Mouse (Mus musculus): Measurements from ENCODE around the gene Aig1. TPM values are rescaled to one million over a fixed set of nuclear protein-coding genes. Genes with fewer than 3 reads are reported as not detected.
"Not testable (repeated sequence)": the region's sequence is repeated elsewhere in the genome, so short reads cannot be mapped to it uniquely, and the experiment has no call there.

The Aig1 gene
- 10 to 100 TPM; 23.7 to 24.6 TPM for total RNA-seq (2021)
- long read RNA-seq, experiment 1, transcript Aig1-205 (6 exons, 1,554 nt) = major isoform, 45 of 54 reads
- long read RNA-seq, experiment 1, partial matches to known transcripts = 1 of 54 reads
- long read RNA-seq, experiment 1, other reads (novel, unspliced or antisense) = 4 of 54 reads
- long read RNA-seq, experiment 2, transcript Aig1-205 (6 exons, 1,554 nt) = major isoform, 19 of 22 reads
- long read RNA-seq, experiment 2, partial matches to known transcripts = 0 of 22 reads
- long read RNA-seq, experiment 2, other reads (novel, unspliced or antisense) = 3 of 22 reads

DNA sequence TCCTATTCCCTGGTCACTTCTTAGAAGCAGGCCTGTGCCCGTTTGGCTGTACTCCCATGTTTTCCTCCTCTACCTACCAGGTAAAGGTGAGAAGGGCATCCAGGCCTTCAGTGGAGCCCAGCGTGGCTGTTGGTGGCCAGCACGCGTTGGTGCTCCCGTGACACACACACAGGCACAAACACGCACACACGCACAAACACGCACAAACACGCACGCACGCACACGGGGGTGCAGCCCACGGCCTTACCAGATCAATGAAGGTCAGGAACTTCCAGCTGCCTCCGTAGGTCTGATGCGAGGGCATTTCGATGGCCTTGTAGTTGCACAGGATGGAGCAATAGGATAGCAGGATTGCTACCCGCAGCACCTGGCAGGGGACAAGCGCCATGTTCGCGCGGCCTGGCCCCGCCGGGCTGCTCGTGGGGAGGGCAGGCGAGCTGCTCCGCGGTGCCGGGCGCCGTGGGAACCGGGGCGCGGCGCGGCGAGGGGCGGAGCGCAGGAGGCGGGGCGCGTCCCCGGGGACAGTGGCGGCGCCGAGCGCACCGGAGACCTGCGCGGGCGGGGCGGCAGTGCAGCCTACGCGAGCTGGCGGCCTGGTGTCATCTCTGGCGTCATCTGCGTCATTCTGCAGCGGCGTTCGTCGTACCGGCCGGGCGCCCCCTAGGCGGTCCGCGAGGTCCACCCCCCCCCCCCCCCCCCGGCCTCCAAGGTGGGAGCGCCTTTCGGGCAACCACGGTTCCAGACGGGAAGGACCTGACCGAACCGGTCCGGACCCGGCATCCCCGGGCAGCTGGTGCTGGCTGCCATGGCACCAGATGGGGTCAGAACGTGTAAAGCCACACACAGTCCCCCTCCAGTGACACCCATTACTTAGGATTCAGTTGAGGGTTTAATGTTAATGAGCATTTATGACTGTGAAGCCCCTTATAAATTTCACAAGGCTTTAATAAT, at the start of gene Aig1:
Gene Aig1 (minus strand): TSS at position 610 of the 951 bp plus-strand sequence.
- peak; percentile 87 for DNase-seq

DNA sequence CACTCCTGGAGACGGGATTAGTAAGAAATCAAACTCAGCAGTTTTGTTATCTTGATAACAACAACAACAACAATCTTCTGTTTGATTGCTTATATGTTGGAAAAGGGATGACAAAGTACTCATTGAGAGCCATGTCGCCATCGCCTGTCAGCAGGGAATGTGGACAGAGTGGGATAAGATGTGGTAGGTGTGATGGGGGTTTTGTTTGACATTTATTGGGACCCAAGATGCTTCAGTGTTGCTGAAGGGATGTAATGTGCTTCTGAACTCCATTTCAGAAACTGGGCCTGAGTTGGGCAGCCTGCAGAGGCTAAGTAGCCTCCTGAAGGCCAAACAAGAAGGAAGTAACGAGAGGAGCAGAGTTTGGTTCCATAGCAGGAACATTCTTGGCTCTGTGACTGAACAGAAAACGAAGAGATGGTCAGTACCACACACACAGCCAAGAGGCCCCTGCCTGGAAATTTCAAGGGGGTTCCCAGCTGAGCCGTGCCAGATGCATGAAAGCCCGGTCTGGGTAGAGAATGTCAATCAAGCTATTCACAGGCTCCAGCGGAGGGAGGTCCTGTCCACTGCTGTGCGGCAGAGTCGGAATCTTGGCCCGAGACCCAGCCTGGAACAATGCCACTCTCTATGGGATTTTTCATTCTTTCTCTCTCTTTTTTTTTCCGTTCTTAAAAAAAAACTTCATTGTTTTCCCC, 48.0 kb upstream of the Aig1 start:
- DNase-seq = peak; percentile 55

DNA sequence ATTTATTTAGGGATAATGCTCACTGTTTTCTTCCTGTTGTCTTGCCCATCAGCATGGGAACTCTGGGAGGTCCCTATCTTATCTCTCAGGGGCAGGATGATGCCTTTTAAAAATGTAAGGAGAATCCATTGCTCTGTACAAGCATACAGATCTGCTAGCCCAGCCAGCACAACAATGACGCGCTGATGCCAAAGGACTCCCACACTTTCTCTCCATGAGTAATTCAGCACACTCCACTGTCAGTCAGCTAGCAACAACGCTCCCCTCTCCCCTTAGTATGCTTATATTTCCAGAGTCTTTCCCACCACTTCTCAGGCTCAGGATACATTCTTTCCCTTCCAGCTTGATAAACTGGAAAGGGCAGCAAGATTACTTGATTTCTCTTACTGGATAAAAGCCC, 46.4 kb upstream of the Aig1 start:
- no peak for DNase-seq

GRCm38 (mm10) chr10:13913689-13914088, 44.9 kb upstream of the Aig1 start:
- DNase-seq = peak; percentile 23

- DNase-seq = no peak
These were observed 37.5 kb upstream of the Aig1 start for GRCm38 (mm10) chr10:13906261-13906741.

- DNase-seq = no peak
These were observed 36.8 kb upstream of the Aig1 start for GRCm38 (mm10) chr10:13905618-13906017.

- not testable (repeated sequence) for DNase-seq
These were observed 24.0 kb upstream of the Aig1 start for GRCm38 (mm10) chr10:13892762-13893161.

- no peak for DNase-seq
These were observed 14.4 kb upstream of the Aig1 start for GRCm38 (mm10) chr10:13882975-13883875.

DNA sequence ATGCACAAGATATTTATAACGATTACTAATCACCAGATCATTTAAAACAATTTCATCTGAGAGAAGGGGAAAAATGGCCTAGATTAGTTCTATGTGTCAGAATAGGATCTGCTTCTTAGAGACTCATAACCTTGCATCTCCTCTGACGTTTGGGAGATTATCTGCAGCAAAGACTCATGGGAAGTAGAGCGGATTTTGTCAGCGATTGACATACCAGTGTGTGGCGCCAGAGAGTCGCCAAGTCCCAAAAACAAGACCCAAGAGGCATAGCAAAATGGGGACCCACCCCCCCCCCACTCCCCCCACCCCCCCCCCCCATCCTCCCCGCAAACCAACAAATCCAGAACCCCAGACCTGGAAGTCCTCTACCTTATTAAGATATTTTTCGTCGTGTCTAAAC, 13.7 kb upstream of the Aig1 start:
- DNase-seq = no peak

- no peak for DNase-seq
These were observed 9.9 kb upstream of the Aig1 start for GRCm38 (mm10) chr10:13878696-13879095.

- DNase-seq = no peak
These were observed 6.2 kb upstream of the Aig1 start for GRCm38 (mm10) chr10:13875038-13875420.

DNA sequence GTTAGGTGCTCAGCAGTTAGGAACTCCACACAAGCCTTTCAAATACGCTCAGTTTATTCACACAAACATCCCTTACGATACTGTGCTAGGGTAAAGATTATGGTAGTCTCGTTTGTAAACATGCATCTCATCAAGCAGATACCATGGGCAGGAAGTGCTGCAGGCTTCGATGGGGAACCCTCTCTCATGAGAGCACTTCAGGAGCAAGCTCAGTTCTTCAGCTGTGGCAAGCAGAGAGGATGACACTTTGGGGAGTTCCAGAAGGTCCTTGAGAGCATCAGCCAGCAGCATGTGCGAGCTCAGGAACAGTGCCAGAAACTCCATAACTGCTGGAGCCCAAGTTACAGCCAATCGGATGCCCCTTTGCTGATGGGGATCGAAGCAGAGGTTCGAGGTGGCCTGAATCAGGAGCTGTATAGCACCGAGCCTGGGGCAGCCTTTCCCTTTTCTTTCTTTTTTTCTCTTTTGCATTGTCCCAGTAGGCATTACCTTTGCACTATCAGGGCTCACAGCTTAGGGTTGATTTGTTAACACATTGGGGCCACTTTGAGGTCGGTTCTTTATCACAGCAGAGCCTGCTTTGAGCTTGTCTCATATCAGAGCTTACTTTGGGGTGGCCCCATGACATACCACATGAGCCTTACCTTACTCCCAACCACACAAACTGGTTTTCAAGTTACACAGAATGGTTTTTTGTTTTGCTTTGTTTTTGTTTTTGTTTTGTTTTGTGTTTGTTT, 5.7 kb upstream of the Aig1 start:
- no peak for DNase-seq

DNA sequence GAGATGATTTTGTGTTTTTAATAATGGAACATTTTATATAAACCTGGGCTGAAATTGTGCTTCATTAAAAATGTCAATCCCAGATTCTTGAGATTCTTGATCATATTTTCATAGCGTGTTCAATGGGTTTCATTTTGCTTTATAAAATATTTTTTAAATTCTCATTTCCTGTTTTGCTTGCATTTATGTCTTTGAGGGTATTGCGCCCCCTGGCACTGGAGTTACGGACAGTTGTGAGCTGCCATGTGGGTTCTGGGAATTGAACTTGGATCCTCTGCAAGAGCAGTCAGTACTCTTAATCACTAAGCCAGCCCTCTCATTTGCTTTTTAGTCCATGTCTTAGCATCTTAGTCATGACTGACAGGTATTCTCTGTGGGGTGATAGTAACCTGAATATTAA, 1.8 kb upstream of the Aig1 start:
- no peak for DNase-seq

GRCm38 (mm10) chr10:13869322-13870035, 699 bp upstream of the Aig1 start:
- no peak for DNase-seq

DNA sequence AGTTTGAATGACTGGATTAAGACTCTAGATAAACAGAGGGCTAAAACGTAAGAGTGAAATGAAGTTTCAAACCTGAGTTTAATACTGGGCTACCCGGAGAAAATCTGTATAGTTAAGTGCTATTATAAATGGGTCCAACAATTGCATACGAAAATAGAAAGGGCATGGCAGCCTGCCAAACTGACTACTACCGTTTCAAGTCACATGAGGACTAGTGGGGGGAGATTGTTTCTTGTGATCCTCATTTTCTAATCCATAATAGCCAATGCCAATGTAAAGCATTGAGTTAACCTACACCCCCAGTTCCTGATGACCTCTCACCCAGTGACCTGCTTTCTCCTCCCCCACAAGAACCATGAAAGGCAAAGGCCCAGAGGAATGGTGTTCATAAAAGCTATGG, 2.4 kb downstream of the Aig1 start:
- DNase-seq = peak; percentile 62

GRCm38 (mm10) chr10:13861115-13861909, 7.5 kb downstream of the Aig1 start:
- no peak for DNase-seq

GRCm38 (mm10) chr10:13856438-13856837, 12.3 kb downstream of the Aig1 start:
- no peak for DNase-seq

- no peak for DNase-seq
These were observed 12.8 kb downstream of the Aig1 start for GRCm38 (mm10) chr10:13855969-13856368.

DNA sequence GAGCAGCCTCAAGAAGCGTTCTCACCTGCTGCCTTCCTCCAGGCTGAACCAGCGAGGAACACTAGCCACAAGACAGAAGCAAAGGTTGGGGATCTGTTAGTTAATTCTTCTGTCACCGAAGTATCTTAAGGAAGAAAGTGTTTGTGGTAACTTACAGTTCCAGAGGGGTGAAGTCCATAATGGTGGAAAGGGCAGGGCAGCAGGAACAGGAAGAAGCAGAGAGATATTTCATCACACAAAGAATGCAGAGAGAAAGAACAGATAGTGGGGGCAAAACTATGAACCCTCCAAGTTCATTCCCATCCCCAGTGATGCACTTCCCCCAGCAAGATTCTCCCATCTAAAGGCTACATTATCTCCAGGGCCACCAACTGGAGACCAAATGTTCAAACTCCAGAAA, 13.7 kb downstream of the Aig1 start:
- no peak for DNase-seq
